Mouse (Mus musculus) C2C12 (cell line): Measurements from ENCODE around the gene Olfr1416.

Source experiments
- CTCF ChIP-seq: IDR thresholded peaks from one replicate; pipeline ENCODE4 v1.5.1; 2011; ENCODE audit not compliant: control insufficient read depth, insufficient read depth, insufficient read length
- FOSL1 ChIP-seq: IDR thresholded peaks from one replicate; pipeline ENCODE4 v1.8.0; 2011; ENCODE audit warnings: mild to moderate bottlenecking, low read length; ENCODE audit not compliant: poor library complexity, insufficient read depth, severe bottlenecking
- MYOD1 ChIP-seq: IDR thresholded peaks from one replicate; pipeline ENCODE4 v1.6.1; 2011; ENCODE audit warnings: low read depth; ENCODE audit not compliant: control insufficient read depth, insufficient read length
- MYOG ChIP-seq: IDR thresholded peaks from one replicate; pipeline ENCODE4 v1.6.1; 2011; ENCODE audit not compliant: control insufficient read depth, insufficient read length; ENCODE audit errors: extremely low read depth

GRCm38 (mm10) chr1:92436831-92437321 is 48.0 kb downstream of the Olfr1416 start:
- TF ChIP-seq CTCF (no peak), MYOD1 (no peak), MYOG (no peak), FOSL1 (no peak)
